Mouse (Mus musculus) hindbrain, embryonic 12.5 days (tissue): Measurements from ENCODE around the gene Usp6nl. TPM values are rescaled to one million over a fixed set of nuclear protein-coding genes. Genes with fewer than 3 reads are reported as not detected.

Experiments used
- ATAC-seq: fragments of 200-750 bp; cut with Nextera tagmentation; 2 replicates; pipeline ENCODE4 v1.8.0; 2017; ENCODE audit warnings: moderate TSS enrichment; ENCODE audit not compliant: low FRiP score
- H3K27ac ChIP-seq: fragments of 300-500 bp; sonication (generic); 2 replicates; pipeline ENCODE4 v1.5.1; 2016; ENCODE audit warnings: mild to moderate bottlenecking
- H3K27me3 ChIP-seq: fragments of 300-500 bp; sonication (generic); 2 replicates; pipeline ENCODE4 v1.6.1; 2016; ENCODE audit warnings: mild to moderate bottlenecking
- H3K36me3 ChIP-seq: fragments of 300-500 bp; sonication (generic); 2 replicates; pipeline ENCODE4 v1.6.1; 2016; ENCODE audit warnings: mild to moderate bottlenecking
- H3K4me1 ChIP-seq: fragments of 300-500 bp; sonication (generic); 2 replicates; pipeline ENCODE4 v1.6.1; 2016
- H3K4me2 ChIP-seq: fragments of 300-500 bp; sonication (generic); replicated peaks from 2 replicates; pipeline ENCODE4 v1.6.1; 2016; ENCODE audit warnings: mild to moderate bottlenecking
- H3K4me3 ChIP-seq: fragments of 300-500 bp; sonication (generic); 2 replicates; pipeline ENCODE4 v1.5.1; 2016; ENCODE audit warnings: mild to moderate bottlenecking
- H3K9ac ChIP-seq: fragments of 300-500 bp; sonication (generic); 2 replicates; pipeline ENCODE4 v1.6.1; 2016; ENCODE audit warnings: mild to moderate bottlenecking, moderate library complexity
- H3K9me3 ChIP-seq: fragments of 300-500 bp; sonication (generic); replicated peaks from 2 replicates; pipeline ENCODE4 v1.6.1; 2016; ENCODE audit warnings: mild to moderate bottlenecking
- WGBS: fragments of 180-500 bp; shearing (Covaris S2); methylation state at CpG from one replicate; pipeline ENCODE4 v1.1.7; 2016; 5-methylcytosine and 5-hydroxymethylcytosine counted together
- polyA plus RNA-seq: library from polyadenylated mRNA; unstranded; fragments of >200 nt; fragmentation: Nextera tagmentation; extraction: Ambion mirVana; gene quantifications from 2 replicates; pipeline ENCODE4 v1.2.1, GENCODE M21; 2016

Usp6nl gene
- polyA plus RNA-seq, 1 experiment from 2014 or later: 15.6 TPM

DNA sequence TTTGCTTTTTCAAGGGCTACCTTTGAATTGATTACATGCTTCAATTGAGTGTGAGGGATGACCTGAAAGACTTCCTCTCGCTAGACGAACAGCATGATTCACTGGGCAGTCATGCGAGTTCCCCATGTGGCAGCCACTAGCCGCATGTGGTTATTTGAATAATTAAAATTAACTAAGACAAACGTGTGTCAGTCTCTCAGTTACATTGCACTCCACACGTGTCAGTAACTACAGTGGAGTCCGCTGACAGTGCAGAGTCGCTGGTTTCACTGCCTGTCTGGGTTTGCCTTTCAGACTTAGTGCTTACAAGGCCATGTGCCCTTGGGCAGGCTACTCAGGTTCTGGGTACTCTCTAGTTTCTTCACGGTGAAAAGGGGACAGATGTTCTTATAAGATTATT lies 37.2 kb downstream of the Usp6nl start:
- no peaks in the 10 kb centered on the region for H3K9me3 ChIP-seq
- 0 out of 2 replicates have a peak, but pooled peaks have one; percentile 53 for ATAC-seq
- no peaks in the 10 kb centered on the region for H3K27me3 ChIP-seq
- peaks cover 18% of the 10 kb centered on the region for H3K4me1 ChIP-seq
- no peaks in the 10 kb centered on the region for H3K36me3 ChIP-seq
- no peak overlapping the region for H3K27ac ChIP-seq
- no peak overlapping the region for H3K9ac ChIP-seq
- no peak overlapping the region for H3K4me2 ChIP-seq
- 45% methylated on average over 9 of the region's 9 CpGs for WGBS
- no peak overlapping the region for H3K4me3 ChIP-seq

DNA sequence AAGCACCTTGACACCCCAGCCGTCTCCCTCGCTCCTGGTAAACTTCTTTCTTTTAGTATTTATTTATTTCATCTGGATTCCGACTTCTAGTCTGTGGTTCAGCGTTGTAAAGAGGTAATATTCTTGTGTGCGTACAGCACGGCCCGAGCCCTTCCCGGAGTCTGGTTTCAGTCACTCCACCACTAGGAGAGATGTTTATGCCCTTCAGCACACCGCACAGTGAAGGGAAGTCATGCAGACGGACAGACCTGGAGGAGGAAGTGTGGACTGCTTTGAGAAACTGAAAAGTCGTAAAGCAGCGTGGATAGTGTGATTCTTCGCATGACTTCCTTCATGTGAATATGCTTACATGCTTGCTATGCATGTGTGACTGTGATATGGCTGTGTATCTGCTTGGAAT lies 40.7 kb downstream of the Usp6nl start:
- 83% methylated on average over 13 of the region's 13 CpGs for WGBS
- Histone ChIP-seq H3K27ac (no peak overlapping the region), H3K4me1 (peaks cover 30% of the 10 kb centered on the region), H3K9ac (no peak overlapping the region), H3K36me3 (no peaks in the 10 kb centered on the region), H3K9me3 (no peaks in the 10 kb centered on the region), H3K4me2 (no peak overlapping the region), H3K4me3 (no peak overlapping the region), H3K27me3 (no peaks in the 10 kb centered on the region)
- ATAC-seq: no peak

GRCm38 (mm10) chr2:6363922-6364321 lies 41.5 kb downstream of the Usp6nl start:
- ATAC-seq: no peak
- 94% methylated on average over 7 of the region's 7 CpGs for WGBS
- Histone ChIP-seq H3K4me3 (no peak overlapping the region), H3K27ac (no peak overlapping the region), H3K9me3 (no peaks in the 10 kb centered on the region), H3K4me1 (peaks cover 28% of the 10 kb centered on the region), H3K9ac (no peak overlapping the region), H3K27me3 (no peaks in the 10 kb centered on the region), H3K4me2 (no peak overlapping the region), H3K36me3 (no peaks in the 10 kb centered on the region)

DNA sequence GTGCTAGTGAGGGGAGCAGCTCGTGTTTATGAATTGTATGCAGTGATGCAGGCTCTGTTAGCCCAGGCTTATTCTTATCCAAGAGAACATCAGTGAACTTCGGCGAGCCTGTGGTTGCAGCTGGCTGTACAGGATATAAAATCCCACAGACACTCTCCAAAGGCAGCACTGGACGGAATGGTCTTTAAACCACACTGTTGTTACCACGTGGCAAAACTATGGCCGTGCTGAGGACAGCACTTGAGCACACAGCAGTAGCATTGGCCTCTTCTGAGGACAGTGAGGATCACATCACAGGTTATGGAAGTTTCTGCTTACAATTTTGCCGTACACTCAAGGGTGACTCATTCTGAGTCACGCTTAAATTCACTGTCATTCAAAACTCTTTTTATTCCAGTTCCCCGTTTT lies 44.1 kb downstream of the Usp6nl start:
- Histone ChIP-seq H3K36me3 (no peaks in the 10 kb centered on the region), H3K9ac (no peak overlapping the region), H3K4me1 (peaks cover 19% of the 10 kb centered on the region), H3K4me3 (no peak overlapping the region), H3K9me3 (no peaks in the 10 kb centered on the region), H3K27ac (peak overlapping the region; percentile 58; the same call in 1 of the 2 replicates), H3K4me2 (no peak overlapping the region), H3K27me3 (no peaks in the 10 kb centered on the region)
- WGBS: 66% methylated on average over 9 of the region's 9 CpGs
- peak; percentile 56; the same call in 1 of the 2 replicates for ATAC-seq

DNA sequence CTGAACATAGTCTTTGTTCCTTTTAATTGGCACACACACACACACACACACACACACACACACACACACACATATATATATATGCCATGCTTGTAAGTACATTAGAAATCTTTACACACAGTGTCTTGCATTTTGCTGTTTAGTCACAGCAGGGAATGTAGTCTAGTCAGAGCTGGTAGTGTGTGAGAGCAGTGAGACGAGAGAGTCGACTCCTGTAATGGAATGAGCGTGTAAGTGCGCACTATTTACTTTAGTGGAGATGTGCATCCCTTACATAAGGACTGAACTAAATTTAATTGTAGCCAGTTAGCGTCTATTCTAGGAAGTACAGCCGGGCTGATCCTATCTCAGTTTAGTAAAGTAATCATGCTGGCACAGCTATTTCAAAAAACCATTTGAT lies 44.5 kb downstream of the Usp6nl start:
- Histone ChIP-seq H3K9ac (no peak overlapping the region), H3K27ac (no peak overlapping the region), H3K4me1 (peaks cover 18% of the 10 kb centered on the region), H3K4me3 (no peak overlapping the region), H3K36me3 (no peaks in the 10 kb centered on the region), H3K27me3 (no peaks in the 10 kb centered on the region), H3K4me2 (no peak overlapping the region), H3K9me3 (no peaks in the 10 kb centered on the region)
- ATAC-seq: peak; percentile 54
- 70% methylated on average over 6 of the region's 6 CpGs for WGBS

- Histone ChIP-seq H3K4me2 (no peak overlapping the region), H3K36me3 (no peaks in the 10 kb centered on the region), H3K4me1 (peaks cover 18% of the 10 kb centered on the region), H3K27me3 (no peaks in the 10 kb centered on the region), H3K27ac (no peak overlapping the region; the same call in 1 of the 2 replicates), H3K4me3 (no peak overlapping the region), H3K9ac (no peak overlapping the region), H3K9me3 (no peaks in the 10 kb centered on the region)
- no peak for ATAC-seq
- 92% methylated on average over 6 of the region's 6 CpGs for WGBS
Measured at GRCm38 (mm10) chr2:6367497-6367896, 45.0 kb downstream of the Usp6nl start.

DNA sequence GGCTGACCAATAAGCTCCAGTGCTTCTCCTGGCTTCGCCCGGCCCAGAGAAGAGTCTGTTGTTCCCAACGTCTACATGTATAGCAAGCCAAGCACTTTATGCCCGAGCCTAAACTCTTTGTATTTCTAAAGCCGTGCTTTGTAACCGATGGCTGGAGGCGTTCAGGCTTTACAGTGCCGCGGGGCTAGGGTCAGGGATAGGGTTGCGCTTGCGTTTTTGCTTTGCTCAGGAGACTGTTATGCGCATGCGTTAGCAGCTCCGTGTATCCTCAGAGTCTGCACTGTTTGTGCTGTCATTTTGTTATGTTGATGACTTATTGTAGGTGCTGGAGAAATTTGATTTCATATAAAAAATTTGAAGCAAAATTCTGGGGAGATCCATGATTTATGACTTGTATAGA lies 51.7 kb downstream of the Usp6nl start:
- Histone ChIP-seq H3K4me1 (no peaks in the 10 kb centered on the region), H3K36me3 (no peaks in the 10 kb centered on the region), H3K27ac (no peak overlapping the region), H3K27me3 (no peaks in the 10 kb centered on the region), H3K9me3 (no peaks in the 10 kb centered on the region), H3K4me3 (no peak overlapping the region), H3K4me2 (no peak overlapping the region), H3K9ac (no peak overlapping the region)
- ATAC-seq: 0 out of 2 replicates have a peak, but pooled peaks have one; percentile 54
- 57% methylated on average over 14 of the region's 14 CpGs for WGBS

DNA sequence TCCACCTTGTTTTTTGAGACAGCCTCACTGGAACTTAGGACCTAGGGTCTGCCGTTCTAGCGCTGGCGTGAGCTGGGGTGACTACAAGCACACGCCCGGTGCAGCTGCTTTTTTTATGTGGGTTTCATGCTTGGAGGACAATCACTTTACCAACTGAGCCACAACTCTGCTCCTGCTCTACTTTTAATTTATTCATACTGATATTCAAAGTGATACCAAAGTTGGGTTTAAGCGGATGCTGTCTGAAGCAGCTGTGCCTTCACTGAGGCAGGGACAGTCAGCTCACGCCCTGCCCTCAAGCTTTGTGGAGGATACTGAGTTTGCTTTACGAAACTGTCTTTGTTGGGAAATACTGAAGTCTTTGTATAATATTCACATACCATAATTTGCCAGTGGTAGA lies 53.6 kb downstream of the Usp6nl start:
- no peaks in the 10 kb centered on the region for H3K9me3 ChIP-seq
- H3K4me3 ChIP-seq: no peak overlapping the region
- no peaks in the 10 kb centered on the region for H3K27me3 ChIP-seq
- H3K4me2 ChIP-seq: no peak overlapping the region
- 91% methylated on average over 8 of the region's 8 CpGs for WGBS
- ATAC-seq: no peak
- H3K4me1 ChIP-seq: no peaks in the 10 kb centered on the region
- H3K36me3 ChIP-seq: no peaks in the 10 kb centered on the region
- no peak overlapping the region for H3K27ac ChIP-seq
- no peak overlapping the region for H3K9ac ChIP-seq

DNA sequence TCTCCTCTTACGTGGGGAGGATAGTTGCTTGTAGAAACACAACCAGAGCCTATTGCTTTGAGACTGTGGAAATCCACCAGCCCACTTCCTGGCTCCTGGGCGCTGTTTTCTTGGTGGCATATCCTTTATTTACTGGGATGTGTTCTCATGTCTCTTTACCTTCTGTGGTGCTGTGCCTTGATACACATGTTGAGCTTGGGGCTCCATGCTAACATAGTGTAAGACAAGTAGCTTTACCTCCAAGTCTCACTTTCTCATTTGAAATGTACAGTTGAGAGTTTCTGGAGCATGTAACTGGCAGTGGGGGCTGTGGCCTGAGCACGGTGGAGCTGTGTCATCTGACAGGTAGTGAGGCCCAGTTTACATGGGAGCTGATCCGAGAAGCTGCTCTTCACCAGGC lies 54.5 kb downstream of the Usp6nl start:
- Histone ChIP-seq H3K36me3 (no peaks in the 10 kb centered on the region), H3K9me3 (no peaks in the 10 kb centered on the region), H3K9ac (no peak overlapping the region), H3K4me3 (no peak overlapping the region), H3K4me2 (no peak overlapping the region), H3K4me1 (no peaks in the 10 kb centered on the region), H3K27ac (no peak overlapping the region), H3K27me3 (no peaks in the 10 kb centered on the region)
- ATAC-seq: no peak
- WGBS: 77% methylated on average over 4 of the region's 4 CpGs

DNA sequence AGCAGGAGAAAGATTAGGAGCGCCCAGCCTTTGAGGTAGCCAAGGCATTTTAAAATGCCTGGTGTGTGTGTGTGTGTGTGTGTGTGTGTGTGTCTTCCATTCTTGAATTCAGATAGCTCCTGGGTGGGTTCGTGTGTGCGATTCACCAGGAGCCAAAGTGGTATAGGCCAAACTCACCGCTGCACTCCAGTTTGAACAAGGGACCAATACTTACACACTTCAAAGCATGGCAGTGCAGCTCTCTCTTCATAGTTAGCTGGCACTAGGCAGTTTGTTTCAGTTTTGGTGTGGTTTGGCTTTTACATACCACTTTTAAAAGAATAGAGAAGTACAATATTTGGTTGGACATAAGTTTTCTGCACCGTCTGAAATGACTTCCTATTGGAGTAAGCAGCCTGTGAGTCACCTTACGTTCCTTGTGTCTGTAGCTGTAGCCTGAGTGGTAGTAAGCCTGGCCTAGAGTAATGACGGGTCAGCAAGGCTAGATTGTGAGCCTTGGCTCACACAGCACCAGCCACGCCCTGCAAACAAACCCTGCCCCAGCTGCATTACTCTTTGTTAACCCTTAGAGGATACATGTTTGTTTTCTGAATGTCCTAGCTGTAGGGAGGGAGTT lies 56.2 kb downstream of the Usp6nl start:
- H3K4me2 ChIP-seq: no peak overlapping the region
- no peak overlapping the region for H3K9ac ChIP-seq
- no peaks in the 10 kb centered on the region for H3K4me1 ChIP-seq
- WGBS: 80% methylated on average over 8 of the region's 8 CpGs
- ATAC-seq: no peak
- no peak overlapping the region for H3K27ac ChIP-seq
- H3K27me3 ChIP-seq: no peaks in the 10 kb centered on the region
- H3K4me3 ChIP-seq: no peak overlapping the region
- H3K9me3 ChIP-seq: no peaks in the 10 kb centered on the region
- no peaks in the 10 kb centered on the region for H3K36me3 ChIP-seq

DNA sequence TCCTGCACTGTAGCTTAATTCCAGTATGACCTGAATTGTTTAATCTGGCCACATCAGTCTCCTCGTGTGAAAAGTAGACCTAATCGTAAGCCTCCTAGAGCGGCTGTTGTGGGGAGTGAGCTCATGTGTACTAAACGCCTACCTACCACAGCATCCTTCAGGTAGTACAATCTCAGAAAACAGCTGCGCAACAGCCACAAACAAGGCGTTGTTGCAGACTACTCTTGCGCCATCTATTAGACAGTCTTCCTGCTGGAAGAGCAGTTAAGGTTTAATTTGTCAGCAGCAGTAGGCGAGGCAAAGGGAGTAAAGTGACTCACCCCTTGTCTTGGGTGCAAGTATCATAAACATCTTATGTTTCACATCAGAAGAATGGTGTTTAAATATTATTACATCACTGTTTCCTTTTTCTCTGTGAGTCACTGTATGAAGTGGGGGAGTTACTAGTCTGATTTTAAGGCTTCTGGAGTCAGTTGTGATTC lies 57.3 kb downstream of the Usp6nl start:
- no peaks in the 10 kb centered on the region for H3K27me3 ChIP-seq
- no peak overlapping the region for H3K4me2 ChIP-seq
- 90% methylated on average over 8 of the region's 8 CpGs for WGBS
- no peaks in the 10 kb centered on the region for H3K4me1 ChIP-seq
- H3K4me3 ChIP-seq: no peak overlapping the region
- no peaks in the 10 kb centered on the region for H3K9me3 ChIP-seq
- no peak overlapping the region for H3K9ac ChIP-seq
- no peaks in the 10 kb centered on the region for H3K36me3 ChIP-seq
- H3K27ac ChIP-seq: no peak overlapping the region
- no peak for ATAC-seq

DNA sequence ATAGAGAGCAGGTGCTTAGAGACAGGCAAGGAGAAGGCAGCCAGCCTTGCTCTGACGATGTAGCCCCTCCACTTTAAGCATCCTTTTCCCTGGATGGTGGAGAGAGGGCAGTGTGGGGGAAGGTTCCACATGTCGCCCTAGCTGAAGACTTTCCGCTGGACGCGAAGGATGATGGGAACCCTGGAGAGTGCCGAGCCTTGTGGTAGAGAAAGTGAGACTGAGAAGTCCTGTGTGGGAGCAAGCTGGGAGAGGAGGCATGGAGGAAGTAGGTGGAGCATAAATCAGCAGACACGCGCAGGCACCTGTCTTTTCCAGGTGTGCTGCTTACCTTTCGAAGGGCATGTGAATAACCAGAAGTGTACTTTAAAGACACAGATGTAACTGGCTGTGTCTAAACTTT lies 57.9 kb downstream of the Usp6nl start:
- H3K4me2 ChIP-seq: no peak overlapping the region
- WGBS: 86% methylated on average over 9 of the region's 9 CpGs
- no peak overlapping the region for H3K4me3 ChIP-seq
- no peak overlapping the region for H3K27ac ChIP-seq
- H3K27me3 ChIP-seq: no peaks in the 10 kb centered on the region
- H3K36me3 ChIP-seq: no peaks in the 10 kb centered on the region
- no peak for ATAC-seq
- H3K9me3 ChIP-seq: no peaks in the 10 kb centered on the region
- no peaks in the 10 kb centered on the region for H3K4me1 ChIP-seq
- no peak overlapping the region for H3K9ac ChIP-seq

GRCm38 (mm10) chr2:6384407-6385146 lies 62.1 kb downstream of the Usp6nl start:
- WGBS: 93% methylated on average over 14 of the region's 14 CpGs
- H3K36me3 ChIP-seq: no peaks in the 10 kb centered on the region
- no peak overlapping the region for H3K4me3 ChIP-seq
- ATAC-seq: 0 out of 2 replicates have a peak, but pooled peaks have one; percentile 22
- no peaks in the 10 kb centered on the region for H3K27me3 ChIP-seq
- H3K4me1 ChIP-seq: no peaks in the 10 kb centered on the region
- H3K27ac ChIP-seq: no peak overlapping the region
- no peak overlapping the region for H3K9ac ChIP-seq
- no peak overlapping the region for H3K4me2 ChIP-seq
- H3K9me3 ChIP-seq: no peaks in the 10 kb centered on the region
